Mouse (Mus musculus) E14TG2a.4 (cell line): ENCODE data around the gene Gm11733.
A peak's percentile ranks its signal among the peaks of the same experiment; 100 is the strongest.

Experiments
- H3K27me3 ChIP-seq: 2 replicates; pipeline ENCODE4 v1.6.1; 2014; ENCODE audit warnings: low read length, control low read depth; ENCODE audit not compliant: insufficient read depth
- H3K36me3 ChIP-seq: 2 replicates; pipeline ENCODE4 v1.6.1; 2014; ENCODE audit warnings: low read length, control low read depth; ENCODE audit not compliant: insufficient read depth
- H3K4me1 ChIP-seq: replicated peaks from 2 replicates; pipeline ENCODE4 v1.6.1; 2014; ENCODE audit warnings: low read depth, low read length, control low read depth
- H3K4me3 ChIP-seq: replicated peaks from 2 replicates; pipeline ENCODE4 v1.5.1; 2014; ENCODE audit warnings: mild to moderate bottlenecking, low read length
- H3K9me3 ChIP-seq: 2 replicates; pipeline ENCODE4 v1.6.1; 2014; ENCODE audit warnings: low read length, control low read depth
- CTCF ChIP-seq: conservative IDR thresholded peaks from 2 replicates; pipeline ENCODE4 v1.5.1; 2014; ENCODE audit warnings: low read length
- NANOG ChIP-seq: IDR thresholded peaks from 2 replicates; pipeline ENCODE4 v1.6.1; 2014; ENCODE audit warnings: borderline replicate concordance, low read length, mixed read lengths
- POU5F1 ChIP-seq: IDR thresholded peaks from 2 replicates; pipeline ENCODE4 v1.6.1; 2014; ENCODE audit warnings: low read length, borderline replicate concordance

Gene Gm11733

GRCm38 (mm10) chr11:117515718-117516421, 31.7 kb downstream of the Gm11733 start:
- Histone ChIP-seq H3K9me3 (peaks cover 16% of the 10 kb centered on the region), H3K4me3 (no peak overlapping the region), H3K36me3 (no peaks in the 10 kb centered on the region), H3K4me1 (peaks cover 8% of the 10 kb centered on the region), H3K27me3 (no peaks in the 10 kb centered on the region)
- no peak for TF ChIP-seq CTCF
- no peak for TF ChIP-seq NANOG
- TF ChIP-seq POU5F1 = no peak

DNA sequence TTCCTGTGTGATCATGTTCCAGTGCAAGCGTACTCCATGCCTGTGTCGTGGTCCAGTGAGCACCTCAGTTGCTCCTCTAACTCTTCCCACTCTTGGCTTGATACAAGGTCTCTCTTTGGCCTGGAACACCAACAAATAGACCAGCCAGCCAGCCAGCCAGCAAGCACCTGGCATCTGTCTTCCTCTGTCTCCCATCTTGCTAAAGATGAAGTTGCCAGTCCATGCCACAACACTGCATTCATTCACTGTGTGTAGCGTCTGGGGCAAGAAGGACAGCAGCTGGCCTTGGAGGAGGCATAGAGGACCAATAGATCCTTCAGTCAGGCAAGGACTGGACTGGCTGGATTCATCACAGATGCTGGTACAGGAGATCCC, 32.2 kb downstream of the Gm11733 start:
- TF ChIP-seq CTCF (no peak), NANOG (no peak), POU5F1 (no peak)

DNA sequence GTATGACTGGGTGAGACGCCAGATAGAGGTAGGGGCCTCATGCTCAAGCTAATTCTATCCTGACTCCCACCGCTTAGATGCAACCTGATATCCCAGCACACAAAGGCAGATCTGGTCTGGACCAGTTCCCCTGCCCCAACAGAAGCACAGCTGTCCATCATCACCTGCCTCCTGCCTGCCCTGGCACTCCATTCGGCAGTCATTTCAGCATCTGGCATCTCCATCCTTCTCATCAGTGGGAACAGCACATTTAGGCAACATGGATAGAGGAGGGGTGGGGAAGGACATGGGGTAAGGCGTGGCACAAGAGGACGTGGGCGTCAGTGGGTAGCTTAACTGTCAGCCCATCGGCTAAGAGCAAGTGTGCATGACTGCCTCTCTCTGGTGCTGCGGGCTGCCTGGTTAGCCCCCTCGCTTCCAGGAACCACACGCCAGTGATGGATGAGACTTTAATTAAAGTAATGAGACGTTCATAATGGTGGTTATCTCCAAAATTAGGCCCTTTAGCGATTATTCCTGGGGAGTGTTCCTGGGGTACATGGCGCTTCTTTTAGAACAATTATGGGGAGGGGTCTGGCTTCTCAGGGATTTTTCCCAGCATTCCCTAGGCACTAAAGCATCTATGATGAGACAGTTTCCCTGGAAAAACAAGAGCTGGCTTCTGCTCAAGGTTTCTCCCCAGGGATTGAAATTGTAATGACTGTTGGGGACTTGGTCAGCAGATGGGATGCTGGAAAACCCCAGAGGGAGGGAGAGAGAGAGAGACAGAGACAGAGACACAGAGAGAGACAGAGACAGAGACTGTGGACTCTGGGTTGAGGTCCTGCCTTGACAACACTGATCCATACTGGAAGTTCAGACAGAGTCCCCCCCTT, 38.0 kb downstream of the Gm11733 start:
- Histone ChIP-seq H3K4me3 (peak overlapping the region; percentile 65; the same call in 1 of the 2 replicates), H3K36me3 (no peaks in the 10 kb centered on the region), H3K27me3 (no peaks in the 10 kb centered on the region), H3K9me3 (peaks cover 26% of the 10 kb centered on the region), H3K4me1 (peaks cover 67% of the 10 kb centered on the region)
- TF ChIP-seq CTCF = no peak
- TF ChIP-seq POU5F1 = no peak
- TF ChIP-seq NANOG = no peak

More for the DNA sequence above, 32.2 kb downstream of the Gm11733 start:
- Histone ChIP-seq H3K9me3 (peaks cover 18% of the 10 kb centered on the region), H3K4me1 (peaks cover 11% of the 10 kb centered on the region), H3K36me3 (no peaks in the 10 kb centered on the region), H3K4me3 (no peak overlapping the region), H3K27me3 (no peaks in the 10 kb centered on the region)

- Histone ChIP-seq H3K9me3 (peaks cover 35% of the 10 kb centered on the region), H3K27me3 (no peaks in the 10 kb centered on the region), H3K4me3 (peak overlapping the region; percentile 65), H3K4me1 (peaks cover 67% of the 10 kb centered on the region), H3K36me3 (0 out of 2 replicates have a peak, but pooled peaks cover 1% of the 10 kb centered on the region)
- TF ChIP-seq NANOG = no peak
- no peak for TF ChIP-seq CTCF
- TF ChIP-seq POU5F1 = no peak
Observed at GRCm38 (mm10) chr11:117522879-117523519, 38.8 kb downstream of the Gm11733 start.

- no peak for TF ChIP-seq NANOG
- TF ChIP-seq POU5F1 = no peak
- TF ChIP-seq CTCF = no peak
- H3K4me3 ChIP-seq = peak overlapping the region; percentile 43
- no peaks in the 10 kb centered on the region for H3K27me3 ChIP-seq
- 0 out of 2 replicates have a peak, but pooled peaks cover 4% of the 10 kb centered on the region for H3K36me3 ChIP-seq
- H3K9me3 ChIP-seq = peaks cover 36% of the 10 kb centered on the region
- H3K4me1 ChIP-seq = peaks cover 59% of the 10 kb centered on the region
Observed at GRCm38 (mm10) chr11:117525606-117526349, 41.6 kb downstream of the Gm11733 start.

GRCm38 (mm10) chr11:117532374-117532773, 48.2 kb downstream of the Gm11733 start:
- Histone ChIP-seq H3K4me1 (peaks cover 27% of the 10 kb centered on the region), H3K36me3 (0 out of 2 replicates have a peak, but pooled peaks cover 4% of the 10 kb centered on the region), H3K9me3 (peaks cover 22% of the 10 kb centered on the region), H3K27me3 (no peaks in the 10 kb centered on the region), H3K4me3 (no peak overlapping the region)
- TF ChIP-seq CTCF = no peak
- no peak for TF ChIP-seq NANOG
- TF ChIP-seq POU5F1 = no peak

DNA sequence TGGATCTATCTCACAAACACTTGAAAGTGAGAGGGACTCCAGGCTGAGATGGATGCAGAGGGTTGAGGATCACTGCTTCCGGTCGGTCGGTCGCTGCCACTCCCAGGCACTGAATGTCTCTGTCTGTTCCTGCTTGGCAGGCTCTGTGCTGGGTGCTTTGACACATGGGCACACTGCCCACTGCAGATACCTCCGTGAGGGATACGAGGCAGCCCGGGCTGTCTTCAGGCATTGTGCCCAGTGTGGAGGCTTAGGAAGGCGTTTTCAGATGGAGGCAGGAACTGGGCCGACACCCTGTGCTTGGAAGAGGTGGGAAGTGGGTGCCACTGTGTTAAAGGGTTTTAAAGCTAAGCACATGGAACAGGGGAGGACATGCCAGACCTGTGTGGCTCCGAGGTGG, 50.7 kb downstream of the Gm11733 start:
- Histone ChIP-seq H3K27me3 (no peaks in the 10 kb centered on the region), H3K9me3 (no peaks in the 10 kb centered on the region), H3K4me3 (no peak overlapping the region), H3K4me1 (peaks cover 42% of the 10 kb centered on the region), H3K36me3 (no peaks in the 10 kb centered on the region)
- TF ChIP-seq POU5F1 (no peak), NANOG (no peak), CTCF (no peak)
